Mouse (Mus musculus) heart, adult 11 months (tissue): ENCODE results near the gene Olfr140.

Experiments used
- DNase-seq: peaks from one replicate; pipeline ENCODE4 v3.0.0; 2022

Gene Olfr140

GRCm38 (mm10) chr2:90063494-90063893 is at the start of gene Olfr140:
Olfr140 (minus strand) TSS chr2:90063594.
- no peak for DNase-seq

GRCm38 (mm10) chr2:90070065-90070464 is 6.7 kb upstream of the Olfr140 start:
- no peak for DNase-seq

GRCm38 (mm10) chr2:90035037-90035436 is 28.4 kb downstream of the Olfr140 start, which contains the start of gene Olfr1265:
Olfr1265 (plus strand) TSS chr2:90035337.
- no peak for DNase-seq

GRCm38 (mm10) chr2:90025477-90025876 is 37.9 kb downstream of the Olfr140 start, which contains the start of gene Olfr1264:
Olfr1264 (minus strand) TSS chr2:90025577.
- DNase-seq, result no peak

DNA sequence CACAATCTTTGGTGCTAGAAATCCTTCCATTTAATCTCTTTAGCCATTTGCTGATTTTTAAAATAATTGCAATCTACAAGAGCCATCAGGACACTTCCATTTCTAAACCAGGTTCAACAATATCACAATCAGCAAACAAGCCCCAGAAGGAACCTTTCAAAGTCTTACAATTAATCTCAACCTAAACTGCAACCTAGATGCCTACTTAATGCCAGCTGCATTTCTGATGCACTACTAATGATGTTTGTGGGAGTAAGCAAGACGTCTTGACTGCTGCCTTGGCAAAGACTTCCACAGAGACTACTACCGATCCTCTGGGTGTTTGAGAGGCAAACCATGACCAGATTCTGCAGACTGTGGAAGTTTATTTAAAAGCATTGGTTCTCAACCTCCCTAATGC is 51.6 kb downstream of the Olfr140 start, which contains the start of gene Olfr1263:
Gene Olfr1263 (plus strand): TSS at position 301 of the 400 bp plus-strand sequence.
- no peak for DNase-seq

GRCm38 (mm10) chr2:89999845-90000244 is 63.5 kb downstream of the Olfr140 start, which contains the start of gene Olfr1262:
Olfr1262 (plus strand) TSS chr2:90000145.
- no peak for DNase-seq
